Mouse (Mus musculus) kidney, adult 8-10 months (tissue): ENCODE results near the gene B4galt5.
"Not testable (repeated sequence)": the region's sequence is repeated elsewhere in the genome, so short reads cannot be mapped to it uniquely, and the experiment has no call there.

Experiments used
- DNase-seq, 2 experiments: peaks; one replicate each; pipeline ENCODE4 v3.0.0; 2022

B4galt5 gene

DNA sequence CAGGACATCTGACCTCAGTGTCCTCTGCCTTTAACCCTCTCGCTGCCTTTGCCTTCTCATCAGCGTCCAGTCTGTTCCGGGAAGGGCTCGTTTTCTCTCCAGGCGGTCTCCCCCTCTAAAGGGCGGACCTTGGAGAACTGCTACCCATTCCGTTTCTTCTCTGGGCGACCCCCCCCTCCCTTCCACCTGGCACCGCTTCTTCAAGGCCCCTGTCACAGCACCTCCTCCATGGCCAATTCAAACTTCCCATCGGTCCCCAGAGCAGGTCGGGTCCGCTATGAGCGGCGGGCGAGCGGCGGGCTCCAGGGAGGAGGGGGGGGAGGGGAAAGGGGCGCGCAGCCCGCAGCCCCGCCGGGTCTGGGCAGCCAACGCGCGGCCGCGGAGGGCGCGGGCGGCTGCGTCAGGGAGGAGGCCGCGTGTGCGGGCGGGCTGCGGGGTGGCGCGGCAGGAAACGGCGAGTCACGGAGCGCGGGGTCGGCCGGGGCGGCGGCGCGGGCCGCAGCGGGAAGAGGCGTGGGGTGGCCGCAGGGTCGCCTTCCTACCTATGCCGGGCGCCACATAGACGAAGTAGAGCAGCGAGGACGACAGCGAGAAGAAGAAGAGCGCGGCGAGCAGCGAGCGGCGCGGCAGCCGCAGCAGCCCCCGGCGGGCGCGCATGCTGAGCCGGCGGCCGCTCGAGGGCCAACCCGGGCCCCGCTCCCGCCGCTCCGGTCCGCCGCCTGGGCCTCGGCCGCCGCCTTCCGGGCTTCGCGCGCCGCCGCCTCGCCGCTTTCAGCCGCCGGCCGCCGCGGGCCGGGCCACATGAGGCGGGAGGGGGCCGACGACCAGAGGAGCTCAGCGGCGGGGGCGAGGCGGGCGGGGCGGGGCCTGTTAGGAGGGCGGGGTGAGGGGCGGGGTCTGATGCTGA is at the start of gene B4galt5:
B4galt5 (minus strand) TSS at position 808 of the 907 bp plus-strand sequence.
- peak in 1 of 2 experiments; percentile 28 for DNase-seq

GRCm38 (mm10) chr2:167396420-167396819 is 47.4 kb upstream of the B4galt5 start:
- DNase-seq = not testable (repeated sequence)

DNA sequence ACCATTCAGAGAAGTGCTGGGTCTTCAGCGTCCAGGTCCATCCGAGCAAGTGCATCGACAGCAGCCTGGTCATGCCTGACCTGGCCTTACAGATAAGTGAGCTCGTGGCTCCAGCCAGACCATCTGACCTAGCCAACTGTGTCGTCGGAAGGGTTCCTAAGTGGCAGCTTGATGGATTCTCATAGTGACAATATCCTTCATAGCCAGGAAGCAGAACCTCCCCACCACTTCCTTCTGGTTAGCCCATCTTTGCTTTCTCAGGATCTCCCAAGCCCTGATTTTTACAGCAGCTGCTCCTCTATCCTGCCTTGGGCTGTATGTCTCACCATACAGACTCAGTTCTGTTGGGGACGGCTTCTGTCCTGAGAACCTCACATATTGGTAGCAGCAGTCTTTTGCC is 45.4 kb upstream of the B4galt5 start:
- DNase-seq = no peak

GRCm38 (mm10) chr2:167386998-167387397 is 38.0 kb upstream of the B4galt5 start:
- DNase-seq = no peak

DNA sequence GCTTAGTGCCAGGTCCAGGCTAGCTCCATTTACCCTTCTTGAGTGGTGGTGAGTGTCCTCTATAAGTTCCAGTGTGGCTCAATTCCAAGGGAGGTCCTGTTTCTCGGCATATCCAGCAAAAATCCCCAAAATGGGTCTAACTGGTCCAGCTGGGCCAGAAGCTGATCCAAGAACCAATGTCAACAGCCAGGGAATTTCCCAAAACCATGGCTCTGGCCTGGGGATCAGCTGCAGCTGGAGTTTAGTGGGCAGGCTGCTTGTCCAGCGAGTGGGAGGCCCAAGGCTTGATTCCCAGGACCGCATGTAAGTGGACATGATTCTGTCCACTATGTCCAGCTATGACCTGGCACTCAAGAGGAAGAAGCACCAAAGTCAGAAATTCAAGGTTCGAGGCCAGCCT is 37.5 kb upstream of the B4galt5 start:
- no peak for DNase-seq

DNA sequence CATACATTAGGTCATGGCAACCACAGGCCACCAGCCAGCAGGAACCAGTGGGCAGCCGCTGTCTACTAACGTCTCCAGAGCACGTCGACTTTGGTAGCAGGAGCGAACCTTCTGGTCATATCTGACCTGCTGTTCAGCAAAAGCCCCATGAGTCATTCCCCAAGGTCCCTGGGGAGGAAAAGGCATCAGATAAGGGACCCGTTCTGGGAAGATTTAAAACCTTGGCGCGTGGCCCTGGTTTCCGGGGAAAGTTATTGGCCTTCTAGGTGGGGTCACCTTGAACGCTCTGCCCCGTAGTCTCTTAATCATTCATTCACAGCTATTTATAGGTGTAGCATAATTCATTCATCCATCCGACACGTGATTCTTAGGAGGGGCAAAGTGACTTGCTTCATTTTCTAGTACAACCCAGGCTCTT is 34.7 kb upstream of the B4galt5 start:
- DNase-seq = peak; percentile 90 to 93

- DNase-seq = no peak
These were observed 33.4 kb upstream of the B4galt5 start for GRCm38 (mm10) chr2:167382389-167382788.

- no peak for DNase-seq
These were observed 32.6 kb upstream of the B4galt5 start for GRCm38 (mm10) chr2:167381596-167381995.

- DNase-seq = peak; percentile 75 to 81
These were observed 31.8 kb upstream of the B4galt5 start for GRCm38 (mm10) chr2:167380615-167381285.

DNA sequence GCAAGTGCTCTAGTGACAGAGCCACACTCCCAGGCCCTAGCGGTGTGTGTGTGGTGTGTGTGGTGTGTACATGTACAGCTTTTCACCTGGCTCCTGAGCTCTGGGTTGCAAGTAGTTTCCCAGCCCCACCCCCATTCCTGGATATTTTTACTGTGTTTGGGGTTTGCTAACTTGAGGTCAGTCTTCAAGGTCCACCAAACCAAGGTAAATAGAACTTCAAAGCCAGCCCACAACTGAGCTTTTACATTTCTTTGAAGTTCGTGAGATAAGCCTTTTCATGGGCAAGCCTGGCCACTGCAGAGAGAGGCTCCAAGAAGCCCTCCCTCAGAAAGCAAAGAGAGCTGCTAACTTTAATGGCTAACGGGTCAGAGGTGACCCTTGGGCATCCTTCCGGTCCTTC is 30.0 kb upstream of the B4galt5 start:
- no peak for DNase-seq

DNA sequence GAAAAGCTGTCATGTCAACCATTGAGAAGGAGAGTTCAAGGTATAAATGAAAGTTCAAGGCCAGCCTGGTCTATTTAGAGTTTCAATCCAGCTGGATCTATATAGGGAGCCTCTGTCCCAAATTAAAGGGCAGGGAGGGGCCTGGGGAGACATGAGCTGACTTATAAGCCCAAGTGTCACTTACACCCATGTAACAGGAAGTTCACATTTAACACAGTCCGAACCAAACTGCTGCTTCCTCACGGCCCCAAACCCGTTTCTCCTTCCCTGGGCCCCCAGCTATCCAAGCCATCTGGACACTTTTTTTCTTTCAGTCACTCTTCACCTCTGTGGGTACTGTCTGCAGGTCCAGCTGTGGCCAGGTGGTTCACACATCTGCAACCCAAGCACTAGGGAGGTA is 28.7 kb upstream of the B4galt5 start:
- DNase-seq = no peak

- DNase-seq = no peak
These were observed 27.2 kb upstream of the B4galt5 start for GRCm38 (mm10) chr2:167376160-167376564.

- DNase-seq = no peak
These were observed 26.7 kb upstream of the B4galt5 start for GRCm38 (mm10) chr2:167375688-167376087.

- DNase-seq = no peak
These were observed 26.2 kb upstream of the B4galt5 start for GRCm38 (mm10) chr2:167375135-167375534.

- no peak for DNase-seq
These were observed 25.3 kb upstream of the B4galt5 start for GRCm38 (mm10) chr2:167374191-167374805.

GRCm38 (mm10) chr2:167373266-167373665 is 24.3 kb upstream of the B4galt5 start:
- no peak for DNase-seq

GRCm38 (mm10) chr2:167371506-167371905 is 22.5 kb upstream of the B4galt5 start:
- no peak for DNase-seq

GRCm38 (mm10) chr2:167368328-167368727 is 19.3 kb upstream of the B4galt5 start:
- peak in 1 of 2 experiments; percentile 19 for DNase-seq

DNA sequence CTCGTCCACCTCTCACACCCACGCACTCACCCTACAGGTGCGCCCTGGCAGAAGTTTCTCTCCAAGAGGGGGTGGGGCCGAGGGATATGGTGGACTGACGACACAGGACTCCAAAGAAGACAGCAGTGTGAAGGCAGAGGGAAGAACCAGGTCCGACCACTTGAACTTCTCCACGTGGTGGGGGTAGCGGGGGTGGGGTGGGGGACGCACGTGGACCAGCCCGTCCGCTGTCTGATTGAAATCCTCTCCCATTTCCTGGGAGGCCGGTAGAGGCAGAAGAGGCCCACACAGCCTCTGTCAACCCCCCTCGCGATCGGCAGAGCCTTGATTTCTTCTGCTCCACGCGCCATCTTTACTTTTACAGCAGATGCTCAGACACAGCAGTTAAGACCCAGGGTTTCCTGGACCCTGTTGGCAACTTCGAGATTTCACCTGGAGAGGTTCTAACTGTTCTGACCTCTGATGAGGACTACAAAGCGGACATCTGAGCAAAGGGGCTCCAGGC is 18.8 kb upstream of the B4galt5 start:
- DNase-seq = no peak

- no peak for DNase-seq
These were observed 18.3 kb upstream of the B4galt5 start for GRCm38 (mm10) chr2:167367325-167367724.

DNA sequence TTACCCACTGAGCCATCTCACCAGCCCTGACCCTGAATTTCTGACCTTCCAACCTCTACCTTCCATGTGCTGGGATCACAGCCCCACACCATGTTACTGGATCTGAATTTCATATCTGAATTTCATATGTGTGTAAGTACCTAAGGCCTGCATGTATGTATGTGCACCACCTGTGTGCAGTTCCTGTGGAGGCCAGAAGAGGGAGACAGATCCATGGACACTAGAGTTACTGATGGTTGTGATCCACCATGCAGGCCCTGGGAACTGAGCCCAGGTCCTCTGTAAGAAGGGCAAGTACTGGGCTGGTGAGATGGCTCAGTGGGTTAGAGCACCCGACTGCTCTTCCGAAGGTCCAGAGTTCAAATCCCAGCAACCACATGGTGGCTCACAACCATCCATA is 16.1 kb upstream of the B4galt5 start:
- no peak for DNase-seq

GRCm38 (mm10) chr2:167363272-167364045 is 14.5 kb upstream of the B4galt5 start:
- no peak for DNase-seq

GRCm38 (mm10) chr2:167358499-167358898 is 9.5 kb upstream of the B4galt5 start:
- no peak for DNase-seq
